Mouse (Mus musculus): ENCODE measurements around the gene Ephb1. TPM values are rescaled to one million over a fixed set of nuclear protein-coding genes. Genes with fewer than 3 reads are reported as not detected.

Ephb1 gene
- polyA plus RNA-seq, 1 experiment from 2014 or later = 5.1 TPM

GRCm38 (mm10) chr9:102119422-102119821 is 235.1 kb downstream of the Ephb1 start:
- H3K9me3 ChIP-seq (ENCODE audit: control insufficient read depth, low read length) = no peaks in the 10 kb centered on the region
- WGBS = 80% methylated on average over 3 of the region's 3 CpGs
- no peaks in the 10 kb centered on the region for H3K4me1 ChIP-seq (ENCODE audit: control insufficient read depth, insufficient read depth, low read length)
- no peak overlapping the region for H3K4me2 ChIP-seq (ENCODE audit: low read depth, low read length)
- no peak overlapping the region for H3K9ac ChIP-seq (ENCODE audit: low read depth, low read length)
- no peaks in the 10 kb centered on the region for H3K36me3 ChIP-seq (ENCODE audit: control insufficient read depth, insufficient read depth, low read length)
- no peak for ATAC-seq
- no peak overlapping the region for H3K4me3 ChIP-seq (ENCODE audit: low read length)
- no peaks in the 10 kb centered on the region for H3K27me3 ChIP-seq (replicated peaks; ENCODE audit: control insufficient read depth, insufficient read depth, low read length)
- H3K27ac ChIP-seq (ENCODE audit: low read length) = no peak overlapping the region

- Histone ChIP-seq H3K4me3 (ENCODE audit: low read length) (no peak overlapping the region), H3K27ac (ENCODE audit: low read length) (no peak overlapping the region), H3K27me3 (replicated peaks; ENCODE audit: control insufficient read depth, insufficient read depth, low read length) (no peaks in the 10 kb centered on the region), H3K9ac (ENCODE audit: low read depth, low read length) (no peak overlapping the region), H3K4me1 (ENCODE audit: control insufficient read depth, insufficient read depth, low read length) (no peaks in the 10 kb centered on the region), H3K36me3 (ENCODE audit: control insufficient read depth, insufficient read depth, low read length) (no peaks in the 10 kb centered on the region), H3K9me3 (ENCODE audit: control insufficient read depth, low read length) (no peaks in the 10 kb centered on the region), H3K4me2 (ENCODE audit: low read depth, low read length) (no peak overlapping the region)
- no peak for ATAC-seq
- 89% methylated on average over 10 of the region's 10 CpGs for WGBS
Measured at GRCm38 (mm10) chr9:102115326-102115725, 239.2 kb downstream of the Ephb1 start.

GRCm38 (mm10) chr9:102111471-102111870 is 243.0 kb downstream of the Ephb1 start:
- H3K9me3 ChIP-seq (ENCODE audit: control insufficient read depth, low read length) = no peaks in the 10 kb centered on the region
- no peak overlapping the region for H3K9ac ChIP-seq (ENCODE audit: low read depth, low read length)
- no peak overlapping the region for H3K27ac ChIP-seq (ENCODE audit: low read length)
- H3K4me1 ChIP-seq (ENCODE audit: control insufficient read depth, insufficient read depth, low read length) = no peaks in the 10 kb centered on the region
- no peaks in the 10 kb centered on the region for H3K36me3 ChIP-seq (ENCODE audit: control insufficient read depth, insufficient read depth, low read length)
- no peaks in the 10 kb centered on the region for H3K27me3 ChIP-seq (replicated peaks; ENCODE audit: control insufficient read depth, insufficient read depth, low read length)
- H3K4me3 ChIP-seq (ENCODE audit: low read length) = no peak overlapping the region
- ATAC-seq = no peak
- H3K4me2 ChIP-seq (ENCODE audit: low read depth, low read length) = no peak overlapping the region
- WGBS = 54% methylated on average over 3 of the region's 3 CpGs

GRCm38 (mm10) chr9:102107978-102108377 is 246.5 kb downstream of the Ephb1 start:
- Histone ChIP-seq H3K4me1 (ENCODE audit: control insufficient read depth, insufficient read depth, low read length) (no peaks in the 10 kb centered on the region), H3K36me3 (ENCODE audit: control insufficient read depth, insufficient read depth, low read length) (no peaks in the 10 kb centered on the region), H3K9ac (ENCODE audit: low read depth, low read length) (no peak overlapping the region), H3K4me2 (ENCODE audit: low read depth, low read length) (no peak overlapping the region), H3K27me3 (replicated peaks; ENCODE audit: control insufficient read depth, insufficient read depth, low read length) (no peaks in the 10 kb centered on the region), H3K4me3 (ENCODE audit: low read length) (no peak overlapping the region), H3K9me3 (ENCODE audit: control insufficient read depth, low read length) (no peaks in the 10 kb centered on the region), H3K27ac (ENCODE audit: low read length) (no peak overlapping the region)
- 66% methylated on average over 3 of the region's 3 CpGs for WGBS
- ATAC-seq = no peak

GRCm38 (mm10) chr9:102107213-102107612 is 247.3 kb downstream of the Ephb1 start:
- WGBS = 63% methylated on average over 2 of the region's 2 CpGs
- Histone ChIP-seq H3K27ac (ENCODE audit: low read length) (no peak overlapping the region), H3K4me3 (ENCODE audit: low read length) (no peak overlapping the region), H3K27me3 (replicated peaks; ENCODE audit: control insufficient read depth, insufficient read depth, low read length) (no peaks in the 10 kb centered on the region), H3K9ac (ENCODE audit: low read depth, low read length) (no peak overlapping the region), H3K36me3 (ENCODE audit: control insufficient read depth, insufficient read depth, low read length) (no peaks in the 10 kb centered on the region), H3K4me1 (ENCODE audit: control insufficient read depth, insufficient read depth, low read length) (no peaks in the 10 kb centered on the region), H3K9me3 (ENCODE audit: control insufficient read depth, low read length) (no peaks in the 10 kb centered on the region), H3K4me2 (ENCODE audit: low read depth, low read length) (no peak overlapping the region)
- no peak for ATAC-seq

GRCm38 (mm10) chr9:102096825-102097224 is 257.7 kb downstream of the Ephb1 start:
- no peaks in the 10 kb centered on the region for H3K36me3 ChIP-seq (ENCODE audit: control insufficient read depth, insufficient read depth, low read length)
- no peaks in the 10 kb centered on the region for H3K9me3 ChIP-seq (ENCODE audit: control insufficient read depth, low read length)
- ATAC-seq = no peak
- 37% methylated on average over 7 of the region's 7 CpGs for WGBS
- H3K27me3 ChIP-seq (replicated peaks; ENCODE audit: control insufficient read depth, insufficient read depth, low read length) = no peaks in the 10 kb centered on the region
- no peak overlapping the region for H3K4me3 ChIP-seq (ENCODE audit: low read length)
- H3K27ac ChIP-seq (ENCODE audit: low read length) = no peak overlapping the region
- no peak overlapping the region for H3K4me2 ChIP-seq (ENCODE audit: low read depth, low read length)
- H3K4me1 ChIP-seq (ENCODE audit: control insufficient read depth, insufficient read depth, low read length) = no peaks in the 10 kb centered on the region
- no peak overlapping the region for H3K9ac ChIP-seq (ENCODE audit: low read depth, low read length)

GRCm38 (mm10) chr9:102088598-102088997 is 265.9 kb downstream of the Ephb1 start:
- Histone ChIP-seq H3K4me3 (ENCODE audit: low read length) (no peak overlapping the region), H3K9ac (ENCODE audit: low read depth, low read length) (no peak overlapping the region), H3K36me3 (ENCODE audit: control insufficient read depth, insufficient read depth, low read length) (no peaks in the 10 kb centered on the region), H3K4me2 (ENCODE audit: low read depth, low read length) (no peak overlapping the region), H3K27me3 (replicated peaks; ENCODE audit: control insufficient read depth, insufficient read depth, low read length) (no peaks in the 10 kb centered on the region), H3K4me1 (ENCODE audit: control insufficient read depth, insufficient read depth, low read length) (no peaks in the 10 kb centered on the region), H3K27ac (ENCODE audit: low read length) (no peak overlapping the region), H3K9me3 (ENCODE audit: control insufficient read depth, low read length) (no peaks in the 10 kb centered on the region)
- ATAC-seq = no peak
- 76% methylated on average over 5 of the region's 5 CpGs for WGBS

GRCm38 (mm10) chr9:102086053-102086706 is 268.3 kb downstream of the Ephb1 start:
- no peaks in the 10 kb centered on the region for H3K9me3 ChIP-seq (ENCODE audit: control insufficient read depth, low read length)
- no peaks in the 10 kb centered on the region for H3K36me3 ChIP-seq (ENCODE audit: control insufficient read depth, insufficient read depth, low read length)
- H3K4me1 ChIP-seq (ENCODE audit: control insufficient read depth, insufficient read depth, low read length) = no peaks in the 10 kb centered on the region
- H3K4me3 ChIP-seq (ENCODE audit: low read length) = no peak overlapping the region
- no peak for ATAC-seq
- WGBS = 68% methylated on average over 24 of the region's 24 CpGs
- H3K27ac ChIP-seq (ENCODE audit: low read length) = no peak overlapping the region
- H3K27me3 ChIP-seq (replicated peaks; ENCODE audit: control insufficient read depth, insufficient read depth, low read length) = no peaks in the 10 kb centered on the region
- no peak overlapping the region for H3K4me2 ChIP-seq (ENCODE audit: low read depth, low read length)
- H3K9ac ChIP-seq (ENCODE audit: low read depth, low read length) = no peak overlapping the region

GRCm38 (mm10) chr9:102085477-102085876 is 269.0 kb downstream of the Ephb1 start:
- H3K9ac ChIP-seq (ENCODE audit: low read depth, low read length) = no peak overlapping the region
- ATAC-seq = no peak
- H3K9me3 ChIP-seq (ENCODE audit: control insufficient read depth, low read length) = no peaks in the 10 kb centered on the region
- WGBS = 76% methylated on average over 9 of the region's 9 CpGs
- H3K4me3 ChIP-seq (ENCODE audit: low read length) = no peak overlapping the region
- H3K4me1 ChIP-seq (ENCODE audit: control insufficient read depth, insufficient read depth, low read length) = no peaks in the 10 kb centered on the region
- H3K27ac ChIP-seq (ENCODE audit: low read length) = no peak overlapping the region
- H3K4me2 ChIP-seq (ENCODE audit: low read depth, low read length) = no peak overlapping the region
- no peaks in the 10 kb centered on the region for H3K27me3 ChIP-seq (replicated peaks; ENCODE audit: control insufficient read depth, insufficient read depth, low read length)
- H3K36me3 ChIP-seq (ENCODE audit: control insufficient read depth, insufficient read depth, low read length) = no peaks in the 10 kb centered on the region

- Histone ChIP-seq H3K4me2 (ENCODE audit: low read depth, low read length) (no peak overlapping the region), H3K9me3 (ENCODE audit: control insufficient read depth, low read length) (no peaks in the 10 kb centered on the region), H3K9ac (ENCODE audit: low read depth, low read length) (no peak overlapping the region), H3K4me1 (ENCODE audit: control insufficient read depth, insufficient read depth, low read length) (no peaks in the 10 kb centered on the region), H3K36me3 (ENCODE audit: control insufficient read depth, insufficient read depth, low read length) (no peaks in the 10 kb centered on the region), H3K27ac (ENCODE audit: low read length) (no peak overlapping the region), H3K27me3 (replicated peaks; ENCODE audit: control insufficient read depth, insufficient read depth, low read length) (no peaks in the 10 kb centered on the region), H3K4me3 (ENCODE audit: low read length) (no peak overlapping the region)
- ATAC-seq = no peak
- 80% methylated on average over 5 of the region's 5 CpGs for WGBS
Measured at GRCm38 (mm10) chr9:102080934-102081333, 273.6 kb downstream of the Ephb1 start.

All from intestine, embryonic 16.5 days (tissue).